Mouse (Mus musculus) G1E (cell line): ENCODE data around the gene Tlr13.

Source experiments
- CTCF ChIP-seq: IDR thresholded peaks from 2 replicates; pipeline ENCODE4 v1.5.1; 2012; ENCODE audit warnings: low read depth, low read length, inconsistent platforms, mixed read lengths
- GATA1 ChIP-seq: IDR thresholded peaks from 2 replicates; pipeline ENCODE4 v1.6.1; 2012; ENCODE audit warnings: borderline replicate concordance, low read length, inconsistent platforms, mixed read lengths
- GATA2 ChIP-seq: IDR thresholded peaks from 2 replicates; pipeline ENCODE4 v1.6.1; 2012; ENCODE audit warnings: low read depth, low read length, inconsistent platforms, borderline replicate concordance
- POLR2AphosphoS5 ChIP-seq: IDR thresholded peaks from 2 replicates; pipeline ENCODE4 v1.6.1; 2012; ENCODE audit warnings: low read depth, low read length, inconsistent platforms; ENCODE audit not compliant: insufficient replicate concordance
- TAL1 ChIP-seq: conservative IDR thresholded peaks from 2 replicates; pipeline ENCODE4 v1.6.1; 2012; ENCODE audit warnings: low read depth, low read length, inconsistent platforms, mixed read lengths

DNA sequence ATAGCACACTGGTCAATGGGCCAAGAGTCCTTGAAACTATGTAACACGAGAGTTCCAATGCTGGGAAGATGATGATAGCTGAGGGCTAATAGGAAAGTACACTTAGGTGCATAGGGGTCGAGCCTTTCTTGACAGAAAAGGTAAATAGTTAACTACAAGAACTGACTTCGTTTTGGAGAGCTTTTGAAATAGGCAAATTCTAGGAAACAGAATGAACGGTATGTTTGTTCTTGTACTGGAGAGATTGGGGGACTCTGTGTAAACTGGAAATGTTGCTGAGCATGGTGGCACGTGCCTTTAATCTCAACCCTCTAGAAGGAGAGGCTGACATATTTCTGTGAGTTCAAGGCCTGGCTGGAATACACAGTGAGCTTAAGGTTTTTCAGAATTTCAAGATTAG, 21.6 kb downstream of the Tlr13 start:
- TF ChIP-seq CTCF (no peak), TAL1 (no peak), GATA1 (no peak), GATA2 (no peak), POLR2AphosphoS5 (no peak)
